Mouse (Mus musculus) brain, embryonic 14.5 days (tissue): ENCODE measurements around the gene Ankrd39. TPM values are rescaled to one million over a fixed set of nuclear protein-coding genes. Genes with fewer than 3 reads are reported as not detected.

Source experiments
- DNase-seq: peaks from one replicate; pipeline ENCODE4 v3.0.0-alpha.2; 2011; ENCODE audit warnings: low read depth
- CTCF ChIP-seq: fragments of 200-500 bp; IDR thresholded peaks from 2 replicates; pipeline ENCODE4 v1.5.1; 2012; ENCODE audit warnings: inconsistent platforms, mild to moderate bottlenecking, moderate library complexity, borderline replicate concordance; ENCODE audit not compliant: insufficient read depth, insufficient read length; ENCODE audit errors: extremely low read depth
- POLR2A ChIP-seq: fragments of 200-500 bp; IDR thresholded peaks from 2 replicates; pipeline ENCODE4 v1.6.1; 2012; ENCODE audit warnings: mild to moderate bottlenecking, inconsistent platforms, borderline replicate concordance; ENCODE audit not compliant: poor library complexity, insufficient read depth, insufficient read length, severe bottlenecking; ENCODE audit errors: extremely low read depth
- polyA plus RNA-seq: library from polyadenylated mRNA; depleted of rRNA; stranded (reverse); fragments of >200 nt; gene quantifications from 2 replicates; pipeline ENCODE4 v1.2.3, GENCODE M21; 2012; rRNA removed

The Ankrd39 gene
- polyA plus RNA-seq, 1 experiment, result 20.7 TPM

DNA sequence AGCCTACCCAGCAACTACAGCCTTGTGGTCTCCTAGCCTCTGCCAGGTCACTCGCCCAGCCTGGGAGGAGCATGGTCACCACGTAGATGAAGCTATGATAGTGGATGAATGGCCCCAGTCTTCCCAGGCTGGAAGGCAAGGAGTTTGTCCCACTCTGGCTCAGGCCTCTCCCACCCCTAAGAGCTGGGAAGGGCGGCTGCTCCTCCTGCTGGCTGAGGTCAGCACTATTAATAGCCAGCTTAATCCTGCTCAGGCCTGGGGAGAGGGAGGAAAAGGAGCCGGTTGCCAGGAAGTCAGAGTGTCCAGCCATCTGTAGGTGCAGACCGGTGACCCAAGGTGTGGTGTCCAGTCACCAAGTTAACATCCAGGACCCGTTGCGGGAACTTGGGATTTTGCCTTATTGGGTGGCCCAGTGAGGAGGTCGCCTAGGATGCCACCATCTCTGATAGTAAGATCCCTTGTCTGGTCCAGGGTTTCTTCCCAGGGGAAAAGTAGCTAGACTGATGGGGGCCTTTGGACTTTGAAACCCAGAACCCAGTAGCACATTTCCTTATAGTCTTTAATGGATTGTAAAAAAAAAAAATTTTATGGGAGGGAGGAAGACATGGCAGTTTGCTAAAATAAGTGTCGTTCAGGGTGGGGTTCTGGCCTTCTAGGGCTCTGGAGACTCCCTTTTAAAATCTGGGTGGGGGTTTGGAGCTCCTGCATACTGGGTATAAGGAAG lies 54.7 kb downstream of the Ankrd39 start:
- TF ChIP-seq CTCF, result peak; percentile 48; the same call in 1 of the 2 replicates
- no peak for TF ChIP-seq POLR2A
- peak; percentile 43 for DNase-seq

GRCm38 (mm10) chr1:36489661-36490060 lies 57.6 kb downstream of the Ankrd39 start:
- no peak for TF ChIP-seq POLR2A
- TF ChIP-seq CTCF, result no peak
- DNase-seq, result no peak

Other genes with a start within 250 kb of the Ankrd39 start
- 1.8 and 2.8 TPM in 2 replicates for gene Arid5a, start 239.7 kb downstream of the Ankrd39 start, polyA plus RNA-seq
- 65.6 and 73.9 TPM in 2 replicates for gene Kansl3, start 178.3 kb downstream of the Ankrd39 start, polyA plus RNA-seq
- 0.03 and 0.07 TPM in 2 replicates for gene Fer1l5, start 175.2 kb downstream of the Ankrd39 start, polyA plus RNA-seq
- gene Lman2l, start 102.2 kb downstream of the Ankrd39 start, polyA plus RNA-seq, result 46.8 and 52.8 TPM in 2 replicates
- 4.5 and 5.4 TPM in 2 replicates for gene Cnnm4, start 75.8 kb downstream of the Ankrd39 start, polyA plus RNA-seq
- 33.6 TPM in 2 replicates for gene Cnnm3, start 35.6 kb downstream of the Ankrd39 start, polyA plus RNA-seq
- gene Ankrd23, start 10.6 kb downstream of the Ankrd39 start, polyA plus RNA-seq, result 18.1 and 19.8 TPM in 2 replicates
- 0.07 and 0.08 TPM in 2 replicates for gene Gm42417, start 8.0 kb downstream of the Ankrd39 start, polyA plus RNA-seq
- gene Sema4c, start 10.9 kb upstream of the Ankrd39 start, polyA plus RNA-seq, result 64.2 and 66.1 TPM in 2 replicates
- gene Fam178b, start 135.7 kb upstream of the Ankrd39 start, polyA plus RNA-seq, result 0.22 and 0.32 TPM in 2 replicates
- gene Cox5b, start 144.0 kb upstream of the Ankrd39 start, polyA plus RNA-seq, result 318 and 374 TPM in 2 replicates
- gene 4933424G06Rik, start 162.7 kb upstream of the Ankrd39 start, polyA plus RNA-seq, result 0.11 and 0.12 TPM in 2 replicates
- 208 and 288 TPM in 2 replicates for gene Actr1b, start 167.0 kb upstream of the Ankrd39 start, polyA plus RNA-seq
- gene Zap70, start 214.4 kb upstream of the Ankrd39 start, polyA plus RNA-seq, result 1.5 and 1.8 TPM in 2 replicates